Mouse (Mus musculus): ENCODE results near the gene Kcnj15. TPM values are rescaled to one million over a fixed set of nuclear protein-coding genes. Genes with fewer than 3 reads are reported as not detected.

Gene Kcnj15
- 5.5 and 7.1 TPM in 2 replicates for polyA plus RNA-seq (2015; fragmentation: Nextera tagmentation; extraction: Ambion mirVana)

DNA sequence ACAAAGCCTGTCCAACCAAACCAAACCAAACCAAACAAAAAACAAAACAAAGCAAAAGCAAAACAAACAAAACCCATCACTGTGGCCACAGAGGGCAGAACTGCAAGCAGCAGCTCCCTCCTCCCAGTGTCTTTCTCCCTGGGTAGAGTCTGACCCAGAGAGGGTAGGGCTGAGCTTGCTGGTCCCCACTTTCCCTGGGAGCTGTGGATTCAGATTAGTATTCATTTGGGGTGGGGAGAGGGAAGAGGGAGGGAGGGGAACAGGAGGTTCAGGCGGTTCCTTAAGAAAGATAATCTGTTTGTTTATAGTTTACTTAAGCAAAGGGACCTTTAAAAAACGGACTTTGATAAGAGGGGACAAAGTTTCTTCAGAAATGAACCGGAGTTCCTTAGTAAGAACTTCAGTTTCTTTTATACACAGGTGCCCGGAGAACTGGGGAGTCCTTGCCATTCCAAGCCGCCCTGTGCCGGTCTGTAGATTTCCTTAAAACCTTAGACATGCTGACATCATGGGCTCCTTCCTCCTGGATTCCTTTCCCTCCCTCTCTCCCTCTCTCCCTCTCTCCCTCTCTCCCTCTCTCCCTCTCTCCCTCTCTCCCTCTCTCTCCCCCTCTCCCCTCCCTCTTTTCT is at the start of gene Kcnj15:
TSS of gene Kcnj15 (plus strand) at position 293 of the 629 bp plus-strand sequence.

